Mouse (Mus musculus) erythroblast, embryonic 14.5 days (primary cell): ENCODE data around the gene Ap3b1.
"Not testable (repeated sequence)": the region's sequence is repeated elsewhere in the genome, so short reads cannot be mapped to it uniquely, and the experiment has no call there.

Experiments
- GATA1 ChIP-seq: IDR thresholded peaks from 2 replicates; pipeline ENCODE4 v1.6.1; 2012; ENCODE audit warnings: low read length, inconsistent platforms, mixed read lengths
- TAL1 ChIP-seq: IDR thresholded peaks from 3 replicates; pipeline ENCODE4 v1.6.1; 2012; ENCODE audit warnings: low read length, inconsistent platforms, mixed read lengths

DNA sequence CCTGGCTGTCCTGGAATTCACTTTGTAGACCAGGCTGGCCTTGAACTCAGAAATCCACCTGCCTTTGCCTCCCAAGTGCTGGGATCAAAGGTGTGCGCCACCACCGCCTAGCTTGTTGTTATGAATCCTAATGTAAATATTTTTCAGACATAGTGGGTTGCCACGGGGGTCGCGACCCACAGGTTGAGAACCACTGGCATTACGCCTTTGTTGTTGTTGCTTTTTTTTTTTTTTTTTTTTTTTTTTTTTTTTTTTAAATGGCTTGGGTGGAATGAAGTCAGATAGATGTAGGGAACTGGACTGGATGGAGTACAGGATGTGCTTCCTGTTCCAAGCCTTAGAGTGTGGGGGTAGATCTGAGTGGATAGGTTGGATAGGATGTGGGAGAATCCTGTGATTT is 29.8 kb upstream of the Ap3b1 start:
- TF ChIP-seq TAL1, GATA1: not testable (repeated sequence)
